Mouse (Mus musculus): ENCODE measurements around the gene Fbxw21.

GRCm38 (mm10) chr9:109095137-109095982, 66.5 kb downstream of the Fbxw21 start, which contains the start of gene Plxnb1:
- TF ChIP-seq EP300 (IDR thresholded peaks at IDR 0.05) (no peak), CTCF (IDR thresholded peaks at IDR 0.05) (no peak)

Data from lung, postnatal 0 days (tissue).